Mouse (Mus musculus): ENCODE data around the gene Ptbp1. TPM values are rescaled to one million over a fixed set of nuclear protein-coding genes. Genes with fewer than 3 reads are reported as not detected.
A peak's percentile ranks its signal among the peaks of the same experiment; 100 is the strongest.
"Not testable (repeated sequence)": the region's sequence is repeated elsewhere in the genome, so short reads cannot be mapped to it uniquely, and the experiment has no call there.

Gene Ptbp1
- polyA plus RNA-seq, 1 experiment = 184 TPM

- TF ChIP-seq CTCF (conservative IDR thresholded peaks at IDR 0.05; ENCODE audit: insufficient read depth, insufficient read length, low read depth, low read length) = no peak
- no peak for TF ChIP-seq POLR2A (IDR thresholded peaks at IDR 0.05; ENCODE audit: low read depth, low read length)
- Histone ChIP-seq H3K36me3 (ENCODE audit: control insufficient read depth, insufficient read depth, low read length) (no peaks in the 10 kb centered on the region), H3K27ac (ENCODE audit: insufficient read depth, low read depth, low read length) (peak overlapping the region; percentile 51; the same call in 1 of the 2 replicates), H3K4me3 (ENCODE audit: insufficient read depth, low read depth, low read length) (no peak overlapping the region), H3K27me3 (replicated peaks; ENCODE audit: control insufficient read depth, insufficient read depth, low read length) (no peaks in the 10 kb centered on the region), H3K4me1 (ENCODE audit: control insufficient read depth, insufficient read depth, low read length) (0 out of 2 replicates have a peak, but pooled peaks cover 9% of the 10 kb centered on the region)
- peak; percentile 79 for DNase-seq
- WGBS = 34% methylated on average over 12 of the region's 12 CpGs
These were observed 23.5 kb downstream of the Ptbp1 start for GRCm38 (mm10) chr10:79877757-79878156.

- Histone ChIP-seq H3K4me1 (ENCODE audit: control insufficient read depth, insufficient read depth, low read length) (0 out of 2 replicates have a peak, but pooled peaks cover 4% of the 10 kb centered on the region), H3K4me3 (ENCODE audit: insufficient read depth, low read depth, low read length) (no peak overlapping the region), H3K27me3 (replicated peaks; ENCODE audit: control insufficient read depth, insufficient read depth, low read length) (no peaks in the 10 kb centered on the region), H3K36me3 (ENCODE audit: control insufficient read depth, insufficient read depth, low read length) (no peaks in the 10 kb centered on the region), H3K27ac (ENCODE audit: insufficient read depth, low read depth, low read length) (no peak overlapping the region)
- WGBS = 29% methylated on average over 3 of the region's 3 CpGs
- TF ChIP-seq POLR2A (IDR thresholded peaks at IDR 0.05; ENCODE audit: low read depth, low read length) = no peak
- no peak for TF ChIP-seq CTCF (conservative IDR thresholded peaks at IDR 0.05; ENCODE audit: insufficient read depth, insufficient read length, low read depth, low read length)
- DNase-seq = no peak
These were observed 25.3 kb downstream of the Ptbp1 start for GRCm38 (mm10) chr10:79879527-79879926.

GRCm38 (mm10) chr10:79880721-79881120 lies 26.5 kb downstream of the Ptbp1 start:
- Histone ChIP-seq H3K27me3 (replicated peaks; ENCODE audit: control insufficient read depth, insufficient read depth, low read length) (no peaks in the 10 kb centered on the region), H3K4me1 (ENCODE audit: control insufficient read depth, insufficient read depth, low read length) (0 out of 2 replicates have a peak, but pooled peaks cover 3% of the 10 kb centered on the region), H3K27ac (ENCODE audit: insufficient read depth, low read depth, low read length) (no peak overlapping the region), H3K36me3 (ENCODE audit: control insufficient read depth, insufficient read depth, low read length) (no peaks in the 10 kb centered on the region), H3K4me3 (ENCODE audit: insufficient read depth, low read depth, low read length) (no peak overlapping the region)
- TF ChIP-seq POLR2A (IDR thresholded peaks at IDR 0.05; ENCODE audit: low read depth, low read length) (no peak), CTCF (conservative IDR thresholded peaks at IDR 0.05; ENCODE audit: insufficient read depth, insufficient read length, low read depth, low read length) (no peak)
- no peak for DNase-seq
- WGBS = 34% methylated on average over 9 of the region's 9 CpGs

GRCm38 (mm10) chr10:79881981-79882380 lies 27.8 kb downstream of the Ptbp1 start:
- H3K27me3 ChIP-seq (replicated peaks; ENCODE audit: control insufficient read depth, insufficient read depth, low read length) = no peaks in the 10 kb centered on the region
- no peak overlapping the region for H3K4me3 ChIP-seq (ENCODE audit: insufficient read depth, low read depth, low read length)
- H3K4me1 ChIP-seq (ENCODE audit: control insufficient read depth, insufficient read depth, low read length) = 0 out of 2 replicates have a peak, but pooled peaks cover 3% of the 10 kb centered on the region
- no peaks in the 10 kb centered on the region for H3K36me3 ChIP-seq (ENCODE audit: control insufficient read depth, insufficient read depth, low read length)
- TF ChIP-seq POLR2A (IDR thresholded peaks at IDR 0.05; ENCODE audit: low read depth, low read length) (no peak), CTCF (conservative IDR thresholded peaks at IDR 0.05; ENCODE audit: insufficient read depth, insufficient read length, low read depth, low read length) (no peak)
- no peak overlapping the region for H3K27ac ChIP-seq (ENCODE audit: insufficient read depth, low read depth, low read length)
- 29% methylated on average over 22 of the region's 22 CpGs for WGBS
- no peak for DNase-seq

GRCm38 (mm10) chr10:79883297-79884084 lies 29.3 kb downstream of the Ptbp1 start:
- no peaks in the 10 kb centered on the region for H3K36me3 ChIP-seq (ENCODE audit: control insufficient read depth, insufficient read depth, low read length)
- DNase-seq = peak; percentile 89
- H3K4me1 ChIP-seq (ENCODE audit: control insufficient read depth, insufficient read depth, low read length) = 0 out of 2 replicates have a peak, but pooled peaks cover 3% of the 10 kb centered on the region
- WGBS = 23% methylated on average over 22 of the region's 22 CpGs
- H3K27ac ChIP-seq (ENCODE audit: insufficient read depth, low read depth, low read length) = no peak overlapping the region
- no peaks in the 10 kb centered on the region for H3K27me3 ChIP-seq (replicated peaks; ENCODE audit: control insufficient read depth, insufficient read depth, low read length)
- H3K4me3 ChIP-seq (ENCODE audit: insufficient read depth, low read depth, low read length) = no peak overlapping the region
- peak; percentile 86 for TF ChIP-seq CTCF (conservative IDR thresholded peaks at IDR 0.05; ENCODE audit: insufficient read depth, insufficient read length, low read depth, low read length)
- TF ChIP-seq POLR2A (IDR thresholded peaks at IDR 0.05; ENCODE audit: low read depth, low read length) = no peak

- 26% methylated on average over 4 of the region's 4 CpGs for WGBS
- Histone ChIP-seq H3K4me3 (ENCODE audit: insufficient read depth, low read depth, low read length) (no peak overlapping the region), H3K36me3 (ENCODE audit: control insufficient read depth, insufficient read depth, low read length) (no peaks in the 10 kb centered on the region), H3K27me3 (replicated peaks; ENCODE audit: control insufficient read depth, insufficient read depth, low read length) (no peaks in the 10 kb centered on the region), H3K27ac (ENCODE audit: insufficient read depth, low read depth, low read length) (no peak overlapping the region), H3K4me1 (ENCODE audit: control insufficient read depth, insufficient read depth, low read length) (0 out of 2 replicates have a peak, but pooled peaks cover 3% of the 10 kb centered on the region)
- DNase-seq = peak; percentile 92
- TF ChIP-seq CTCF (conservative IDR thresholded peaks at IDR 0.05; ENCODE audit: insufficient read depth, insufficient read length, low read depth, low read length) (no peak), POLR2A (IDR thresholded peaks at IDR 0.05; ENCODE audit: low read depth, low read length) (no peak)
These were observed 30.2 kb downstream of the Ptbp1 start for GRCm38 (mm10) chr10:79884446-79884845.

- WGBS = 52% methylated on average over 3 of the region's 3 CpGs
- H3K27me3 ChIP-seq (replicated peaks; ENCODE audit: control insufficient read depth, insufficient read depth, low read length); DNase-seq; H3K4me1 ChIP-seq (ENCODE audit: control insufficient read depth, insufficient read depth, low read length); H3K27ac ChIP-seq (ENCODE audit: insufficient read depth, low read depth, low read length); H3K36me3 ChIP-seq (ENCODE audit: control insufficient read depth, insufficient read depth, low read length); H3K4me3 ChIP-seq (ENCODE audit: insufficient read depth, low read depth, low read length): not testable (repeated sequence)
These were observed 30.7 kb downstream of the Ptbp1 start for GRCm38 (mm10) chr10:79884938-79885337.

Data from kidney, adult 2 months (tissue).